Mouse (Mus musculus) CH12.LX (cell line): ENCODE measurements at regions not wholly inside any gene's neighbourhood (a gene's known extent, or its start where the extent isn't known, plus 50 kb on each side); places are given as distances from the start of the nearest gene placed in this dataset.

Experiments used
- CTCF ChIP-seq, 2 experiments: IDR thresholded peaks in 1 of 2; conservative IDR thresholded peaks in 1 of 2; 2 replicates each; pipeline ENCODE4 v1.5.1; 2011 to 2012; ENCODE audit warnings: low read depth in 2 of 2, low read length in 2 of 2, improper control_type of control experiment in 1 of 2, inconsistent platforms in 1 of 2, mild to moderate bottlenecking in 1 of 2, moderate library complexity in 1 of 2
- E2F4 ChIP-seq: IDR thresholded peaks from 2 replicates; pipeline ENCODE4 v1.6.1; 2011; ENCODE audit warnings: low read depth, low read length, improper control_type of control experiment; ENCODE audit not compliant: insufficient replicate concordance
- EP300 ChIP-seq: IDR thresholded peaks from 2 replicates; pipeline ENCODE4 v1.6.1; 2011; ENCODE audit warnings: low read length, improper control_type of control experiment
- JUN ChIP-seq: IDR thresholded peaks from 2 replicates; pipeline ENCODE4 v1.6.1; 2011; ENCODE audit warnings: low read depth, mild to moderate bottlenecking, low read length, improper control_type of control experiment, moderate library complexity; ENCODE audit not compliant: insufficient read depth
- MAFK ChIP-seq: IDR thresholded peaks from 2 replicates; pipeline ENCODE4 v1.6.1; 2011; ENCODE audit warnings: low read length, improper control_type of control experiment; ENCODE audit not compliant: insufficient replicate concordance
- MXI1 ChIP-seq: IDR thresholded peaks from 2 replicates; pipeline ENCODE4 v1.6.1; 2011; ENCODE audit warnings: mild to moderate bottlenecking, low read depth, low read length, improper control_type of control experiment
- TBP ChIP-seq: conservative IDR thresholded peaks from 2 replicates; pipeline ENCODE4 v1.6.1; 2011; ENCODE audit warnings: low read depth, low read length, improper control_type of control experiment
- ZKSCAN1 ChIP-seq: IDR thresholded peaks from 2 replicates; pipeline ENCODE4 v1.6.1; 2012; ENCODE audit warnings: low read depth, inconsistent platforms, low read length, improper control_type of control experiment, borderline replicate concordance
- ZNF384 ChIP-seq: IDR thresholded peaks from 2 replicates; pipeline ENCODE4 v1.6.1; 2012; ENCODE audit warnings: low read depth, low read length, improper control_type of control experiment, inconsistent platforms

DNA sequence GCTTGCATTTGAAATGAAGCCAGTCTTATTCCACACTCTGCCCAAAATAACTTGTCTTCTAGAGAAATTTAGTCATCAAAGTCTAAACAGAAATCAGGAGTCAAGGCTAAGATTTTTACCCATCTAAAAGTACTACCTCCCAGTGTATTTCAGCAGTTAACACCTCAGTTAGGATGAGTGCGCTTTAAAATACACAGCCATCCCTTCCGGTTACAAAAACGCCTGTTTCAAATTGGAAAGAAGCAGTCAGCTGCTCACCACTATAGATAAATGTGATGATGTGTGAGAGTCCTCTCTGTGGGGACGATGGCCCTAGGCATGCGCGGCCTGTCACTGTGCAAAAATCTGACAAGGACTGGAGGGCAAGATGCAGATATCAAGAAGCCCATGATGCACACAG, 99.0 kb upstream of the Dazl start:
- no peak for TF ChIP-seq TBP
- TF ChIP-seq CTCF (conservative IDR thresholded peaks at IDR 0.05 in 1 of 2, IDR thresholded peaks at IDR 0.05 in 1 of 2; ENCODE audit: low read depth in 2 of 2, low read length in 2 of 2) = no peak
- TF ChIP-seq ZKSCAN1 = no peak
- TF ChIP-seq ZNF384 = no peak
- no peak for TF ChIP-seq MAFK
- no peak for TF ChIP-seq EP300
- TF ChIP-seq E2F4 = no peak
- no peak for TF ChIP-seq JUN
- no peak for TF ChIP-seq MXI1
